Mouse (Mus musculus) c-Kit-positive CD71-positive TER-119-negative erythroid progenitor cells, embryonic 14.5 days (primary cell): ENCODE measurements at regions not wholly inside any gene's neighbourhood (a gene's known extent, or its start where the extent isn't known, plus 50 kb on each side); places are given as distances from the start of the nearest gene placed in this dataset.

ENCODE experiments used
- DNase-seq: peaks from one replicate; pipeline ENCODE4 v3.0.0-alpha.2; 2013; ENCODE audit warnings: low read depth

- peak; percentile 33 for DNase-seq
Observed at GRCm38 (mm10) chrX:68313486-68313885, 364.9 kb upstream of the Fmr1 start.
